Mouse (Mus musculus) urinary bladder, postnatal 25 days (tissue): ENCODE measurements around the gene Snrpg.
A peak's percentile ranks its signal among the peaks of the same experiment; 100 is the strongest.

ENCODE experiments used
- DNase-seq: peaks from one replicate; pipeline ENCODE4 v3.0.0; 2022; ENCODE audit warnings: low spot score

The Snrpg gene

GRCm38 (mm10) chr6:86399995-86400394, 28.9 kb downstream of the Snrpg start:
- DNase-seq, result no peak

DNA sequence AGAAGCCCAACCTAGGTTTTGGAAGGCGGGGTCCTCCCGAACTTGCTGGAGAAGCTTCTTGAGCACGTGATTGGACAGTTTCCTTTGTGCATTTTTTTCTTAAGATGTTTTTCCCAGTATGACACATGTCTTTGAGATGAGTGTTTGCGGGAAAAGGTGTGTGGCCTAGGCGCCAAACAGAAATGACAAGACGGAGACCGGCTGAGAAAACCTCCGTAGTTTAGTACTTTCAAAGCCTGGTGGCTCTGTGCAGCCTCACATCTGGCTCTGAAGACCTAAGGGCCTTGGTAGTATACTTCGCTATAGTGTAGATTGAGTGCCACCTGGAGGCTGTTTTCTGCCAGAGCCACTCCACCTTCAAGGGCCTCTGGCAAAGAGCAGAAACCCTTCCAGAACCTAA, 29.9 kb downstream of the Snrpg start:
- DNase-seq, result peak; percentile 36

GRCm38 (mm10) chr6:86402681-86403607, 31.8 kb downstream of the Snrpg start:
- DNase-seq, result no peak

DNA sequence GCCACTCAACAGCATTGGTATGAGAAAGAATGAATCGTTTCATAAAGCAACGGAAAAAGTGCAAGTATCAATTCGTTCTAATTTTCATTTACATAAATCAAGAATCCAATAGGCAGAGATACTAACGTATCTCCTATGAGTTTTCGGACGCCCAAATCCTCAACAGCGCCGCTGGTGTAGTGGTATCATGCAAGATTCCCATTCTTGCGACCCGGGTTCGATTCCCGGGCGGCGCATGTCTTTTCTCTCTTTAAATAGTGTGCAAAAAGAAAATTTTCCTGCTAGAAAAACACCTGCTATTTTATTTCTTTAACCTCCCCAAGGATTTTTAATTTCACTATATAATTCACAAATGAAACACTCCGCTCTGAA, 32.6 kb downstream of the Snrpg start:
- peak; percentile 85 for DNase-seq

DNA sequence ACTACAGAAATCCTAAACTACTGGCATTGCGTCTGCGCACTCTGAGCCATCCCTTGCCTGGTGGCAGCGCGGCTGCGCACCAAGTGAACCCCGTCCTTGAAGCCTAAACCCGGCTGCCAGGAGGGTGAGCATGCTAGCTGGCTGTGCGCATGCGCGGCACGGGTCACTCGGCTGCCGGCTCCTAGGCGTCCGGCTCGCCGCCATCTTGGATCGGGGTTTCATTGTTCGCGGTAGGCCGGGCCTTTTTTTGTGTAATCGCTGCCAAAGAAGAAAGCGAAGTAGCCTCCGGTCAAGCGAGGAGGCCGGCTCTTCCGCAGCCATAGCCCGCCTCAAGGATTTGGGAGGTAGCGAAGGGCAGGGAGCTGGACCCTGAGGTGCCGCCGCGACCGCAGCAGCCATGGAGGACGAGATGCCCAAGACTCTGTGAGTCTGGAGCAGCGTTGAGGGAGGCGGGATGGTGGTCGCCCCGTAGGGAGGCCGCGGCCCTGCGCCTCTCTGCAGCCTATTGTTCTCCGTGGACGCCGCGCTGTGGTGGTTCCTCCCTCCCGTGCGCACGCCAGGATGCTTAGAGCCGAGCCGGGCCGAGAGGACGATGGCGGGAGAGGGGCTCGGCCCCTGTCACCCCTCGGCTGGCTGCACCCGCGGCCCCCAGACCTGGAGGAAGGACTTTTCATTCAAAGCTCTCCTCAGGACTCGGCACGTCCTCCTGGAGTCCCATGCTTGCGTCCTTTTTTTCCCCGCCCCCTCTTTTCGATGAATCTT, 33.2 kb downstream of the Snrpg start, which contains the start of gene Tia1:
Gene Tia1, plus strand, starts transcription at position 120 of the 762 bp plus-strand sequence.
- peak; percentile 93 for DNase-seq

GRCm38 (mm10) chr6:86404996-86405395, 33.9 kb downstream of the Snrpg start:
- DNase-seq, result no peak

GRCm38 (mm10) chr6:86406306-86406705, 35.2 kb downstream of the Snrpg start:
- no peak for DNase-seq

DNA sequence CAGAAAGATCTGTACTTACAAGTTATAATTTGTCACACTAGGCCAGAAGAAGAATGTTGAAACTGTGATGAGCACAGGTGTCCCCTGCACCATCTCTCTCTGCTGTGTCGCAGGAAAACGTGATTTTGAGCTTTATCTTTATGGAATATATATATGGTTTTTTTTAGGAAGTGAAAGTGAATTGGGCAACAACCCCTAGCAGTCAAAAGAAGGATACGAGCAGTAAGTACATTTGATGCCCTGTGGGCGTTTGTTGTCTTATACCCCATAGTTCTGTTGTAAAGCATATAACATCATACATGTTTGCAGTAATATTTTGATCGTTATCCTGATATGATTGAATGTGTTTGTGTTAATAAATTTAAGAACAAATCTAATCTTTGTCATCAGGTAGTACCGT, 47.6 kb downstream of the Snrpg start:
- DNase-seq, result no peak

DNA sequence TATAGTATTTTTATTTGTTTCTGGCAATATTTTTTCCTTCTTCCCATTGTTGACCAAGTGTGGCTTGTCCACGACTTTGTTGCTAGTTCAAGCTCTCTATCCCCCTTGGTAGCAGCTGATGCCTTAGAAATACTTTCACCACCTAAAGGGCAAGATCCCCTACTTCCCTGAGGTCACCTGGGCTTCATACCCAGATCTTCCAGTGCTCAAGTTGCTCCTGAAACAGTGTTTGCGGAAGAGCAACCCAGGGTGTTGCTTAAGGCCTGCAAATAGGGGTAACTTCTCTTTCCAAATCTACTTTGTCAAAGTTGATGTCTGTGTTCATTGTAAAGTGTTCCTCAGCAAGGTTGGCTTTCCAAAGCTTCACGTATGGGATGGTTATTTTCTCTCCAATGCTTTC, 48.1 kb downstream of the Snrpg start:
- no peak for DNase-seq

- no peak for DNase-seq
Observed at GRCm38 (mm10) chr6:86420491-86420890, 49.4 kb downstream of the Snrpg start.

- DNase-seq, result no peak
Observed at GRCm38 (mm10) chr6:86426358-86426757, 55.3 kb downstream of the Snrpg start, which contains the start of gene Gm44790. Gene Gm44790, plus strand, starts transcription at chr6:86426658.
